Mouse (Mus musculus): ENCODE results near the gene March6. TPM values are rescaled to one million over a fixed set of nuclear protein-coding genes. Genes with fewer than 3 reads are reported as not detected.

The March6 gene
- polyA plus RNA-seq, 1 experiment from 2014 or later = 12.9 TPM

DNA sequence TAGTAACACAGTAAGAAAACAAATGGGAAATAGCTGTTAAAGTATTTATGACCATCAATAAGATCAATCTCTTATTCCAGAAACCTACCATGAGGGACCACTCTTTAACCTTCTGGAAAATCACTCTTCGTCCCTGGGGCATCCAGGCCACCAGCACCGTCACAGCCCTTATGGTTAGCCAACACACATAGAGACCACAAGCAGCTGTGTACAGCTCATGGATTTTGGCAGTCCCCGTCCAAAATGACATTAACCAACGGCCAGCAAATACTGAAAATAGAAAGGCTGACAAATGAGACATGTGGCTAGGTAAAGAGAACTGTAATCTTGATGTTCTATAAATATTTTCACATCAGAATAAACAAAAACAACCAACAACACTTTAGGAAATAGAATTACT, 59.3 kb downstream of the March6 start:
- no peak overlapping the region for H3K4me2 ChIP-seq (replicated peaks; ENCODE audit: low read depth)
- H3K4me1 ChIP-seq (replicated peaks; ENCODE audit: control insufficient read depth, insufficient read depth) = no peaks in the 10 kb centered on the region
- H3K36me3 ChIP-seq (ENCODE audit: control insufficient read depth, insufficient read depth, low read length) = peaks cover 8% of the 10 kb centered on the region; the same call in 1 of the 2 replicates
- no peak overlapping the region for H3K4me3 ChIP-seq (ENCODE audit: low read depth, low read length)
- no peak overlapping the region for H3K27ac ChIP-seq (replicated peaks)
- 90% methylated on average over 4 of the region's 4 CpGs for WGBS
- DNase-seq (ENCODE audit: low spot score) (no peak), ATAC-seq (ENCODE audit: low FRiP score, low TSS enrichment) (no peak)
- TF ChIP-seq EP300 (optimal IDR thresholded peaks at IDR 0.05) = no peak
- H3K27me3 ChIP-seq (ENCODE audit: control insufficient read depth, insufficient read depth, low read length) = no peaks in the 10 kb centered on the region
- H3K9me3 ChIP-seq (ENCODE audit: control insufficient read depth, low read length) = no peaks in the 10 kb centered on the region
- H3K9ac ChIP-seq (ENCODE audit: low read length) = no peak overlapping the region

DNA sequence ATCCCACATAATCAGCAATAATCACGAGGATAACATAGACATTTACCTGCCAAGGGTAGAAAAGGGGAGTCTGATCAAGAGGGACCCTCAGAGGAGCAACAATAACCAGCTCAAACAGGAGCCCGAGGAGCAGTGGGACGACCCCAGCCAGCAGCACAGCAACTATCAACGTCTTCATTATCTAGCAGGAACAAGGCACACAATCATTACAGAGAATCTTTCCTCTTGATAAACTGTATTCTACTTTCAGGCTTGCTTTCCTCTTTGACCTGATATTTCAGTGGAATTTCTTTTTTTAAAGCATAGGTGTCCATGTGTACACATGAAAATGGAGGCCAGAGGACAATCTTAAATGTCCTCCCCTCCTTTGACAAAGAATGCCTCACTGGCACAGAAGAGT, 61.4 kb downstream of the March6 start:
- Histone ChIP-seq H3K4me1 (replicated peaks; ENCODE audit: control insufficient read depth, insufficient read depth) (no peaks in the 10 kb centered on the region), H3K4me2 (replicated peaks; ENCODE audit: low read depth) (no peak overlapping the region), H3K4me3 (ENCODE audit: low read depth, low read length) (no peak overlapping the region), H3K9ac (ENCODE audit: low read length) (no peak overlapping the region), H3K9me3 (ENCODE audit: control insufficient read depth, low read length) (no peaks in the 10 kb centered on the region), H3K27ac (replicated peaks) (no peak overlapping the region), H3K36me3 (ENCODE audit: control insufficient read depth, insufficient read depth, low read length) (peaks cover 12% of the 10 kb centered on the region), H3K27me3 (ENCODE audit: control insufficient read depth, insufficient read depth, low read length) (no peaks in the 10 kb centered on the region)
- DNase-seq (ENCODE audit: low spot score) = no peak
- WGBS = 83% methylated on average over 4 of the region's 4 CpGs
- ATAC-seq (ENCODE audit: low FRiP score, low TSS enrichment) = no peak
- TF ChIP-seq CTCF (IDR thresholded peaks at IDR 0.05; ENCODE audit: low read depth) = no peak
- no peak for TF ChIP-seq EP300 (optimal IDR thresholded peaks at IDR 0.05)

DNA sequence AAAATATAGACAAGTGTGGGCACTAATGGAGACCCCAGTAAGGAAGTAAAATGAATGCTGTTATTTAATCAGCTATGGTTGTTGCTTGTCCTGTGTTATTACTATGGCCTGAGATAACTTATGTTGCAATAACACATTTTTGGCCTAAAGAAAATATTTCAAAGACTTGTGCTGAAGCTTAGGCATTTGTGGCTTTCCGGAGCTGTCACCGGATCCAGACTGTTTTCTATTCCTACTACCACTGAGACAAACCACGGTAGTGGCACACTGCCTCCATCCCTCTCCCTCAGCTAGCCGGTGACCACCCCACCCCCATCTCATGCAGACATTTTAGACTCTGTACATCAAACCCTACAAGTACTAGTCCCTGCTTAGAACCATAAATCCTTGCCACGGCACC, 62.0 kb downstream of the March6 start:
- H3K9me3 ChIP-seq (ENCODE audit: control insufficient read depth, low read length) = no peaks in the 10 kb centered on the region
- no peaks in the 10 kb centered on the region for H3K27me3 ChIP-seq (ENCODE audit: control insufficient read depth, insufficient read depth, low read length)
- H3K27ac ChIP-seq (replicated peaks) = no peak overlapping the region
- H3K9ac ChIP-seq (ENCODE audit: low read length) = no peak overlapping the region
- DNase-seq (ENCODE audit: low spot score) (no peak), ATAC-seq (ENCODE audit: low FRiP score, low TSS enrichment) (no peak)
- no peak for TF ChIP-seq EP300 (optimal IDR thresholded peaks at IDR 0.05)
- no peak for TF ChIP-seq CTCF (IDR thresholded peaks at IDR 0.05; ENCODE audit: low read depth)
- H3K4me1 ChIP-seq (replicated peaks; ENCODE audit: control insufficient read depth, insufficient read depth) = no peaks in the 10 kb centered on the region
- no peak overlapping the region for H3K4me2 ChIP-seq (replicated peaks; ENCODE audit: low read depth)
- 92% methylated on average over 5 of the region's 5 CpGs for WGBS
- H3K4me3 ChIP-seq (ENCODE audit: low read depth, low read length) = no peak overlapping the region
- H3K36me3 ChIP-seq (ENCODE audit: control insufficient read depth, insufficient read depth, low read length) = peaks cover 14% of the 10 kb centered on the region

DNA sequence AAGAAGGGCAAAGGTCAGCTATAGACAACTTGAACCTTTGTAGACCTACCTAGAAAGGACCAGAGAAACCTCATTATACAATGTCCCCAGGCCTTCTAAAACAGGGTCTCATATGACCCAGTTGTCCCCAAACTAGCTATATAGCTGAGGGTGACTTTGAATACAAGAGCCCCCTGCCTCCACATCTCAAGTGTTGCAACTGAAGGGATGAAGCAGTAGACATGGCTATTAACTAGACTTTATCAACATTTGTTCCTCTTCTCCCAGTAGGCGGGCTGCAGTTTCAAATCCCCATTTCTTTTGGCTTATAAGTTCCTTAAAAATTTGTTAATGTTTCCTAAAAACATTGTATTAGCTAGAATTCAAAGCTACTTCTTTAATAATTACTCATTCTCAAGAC, 64.1 kb downstream of the March6 start:
- Histone ChIP-seq H3K9me3 (ENCODE audit: control insufficient read depth, low read length) (no peaks in the 10 kb centered on the region), H3K4me1 (replicated peaks; ENCODE audit: control insufficient read depth, insufficient read depth) (no peaks in the 10 kb centered on the region), H3K36me3 (ENCODE audit: control insufficient read depth, insufficient read depth, low read length) (peaks cover 18% of the 10 kb centered on the region), H3K27ac (replicated peaks) (no peak overlapping the region), H3K9ac (ENCODE audit: low read length) (no peak overlapping the region), H3K4me3 (ENCODE audit: low read depth, low read length) (no peak overlapping the region), H3K4me2 (replicated peaks; ENCODE audit: low read depth) (no peak overlapping the region), H3K27me3 (ENCODE audit: control insufficient read depth, insufficient read depth, low read length) (no peaks in the 10 kb centered on the region)
- ATAC-seq (ENCODE audit: low FRiP score, low TSS enrichment) (no peak), DNase-seq (ENCODE audit: low spot score) (no peak)
- 97% methylated on average over 1 of the region's 1 CpGs for WGBS
- no peak for TF ChIP-seq CTCF (IDR thresholded peaks at IDR 0.05; ENCODE audit: low read depth)
- TF ChIP-seq EP300 (optimal IDR thresholded peaks at IDR 0.05) = no peak

DNA sequence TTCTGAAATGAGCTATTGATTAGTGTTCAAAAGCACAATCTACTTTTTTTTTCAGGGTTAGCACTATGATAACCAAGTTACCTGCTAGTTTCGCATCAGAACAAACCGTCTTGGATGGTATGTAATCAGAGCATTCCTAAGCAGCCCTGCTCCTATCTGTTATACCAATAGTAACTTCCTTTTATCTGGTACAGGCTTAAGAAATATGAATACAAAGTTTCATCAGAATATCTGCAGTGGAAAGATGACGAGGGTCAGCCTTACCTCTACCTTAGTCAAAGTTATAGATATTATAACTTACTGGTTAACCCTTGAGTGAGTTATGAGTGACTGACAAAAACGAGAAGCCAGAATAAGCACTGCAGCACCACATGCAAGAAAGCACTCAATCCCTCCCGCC, 64.6 kb downstream of the March6 start:
- Histone ChIP-seq H3K4me1 (replicated peaks; ENCODE audit: control insufficient read depth, insufficient read depth) (no peaks in the 10 kb centered on the region), H3K4me2 (replicated peaks; ENCODE audit: low read depth) (no peak overlapping the region), H3K9me3 (ENCODE audit: control insufficient read depth, low read length) (no peaks in the 10 kb centered on the region), H3K9ac (ENCODE audit: low read length) (no peak overlapping the region), H3K36me3 (ENCODE audit: control insufficient read depth, insufficient read depth, low read length) (peaks cover 20% of the 10 kb centered on the region), H3K27me3 (ENCODE audit: control insufficient read depth, insufficient read depth, low read length) (no peaks in the 10 kb centered on the region), H3K27ac (replicated peaks) (no peak overlapping the region), H3K4me3 (ENCODE audit: low read depth, low read length) (no peak overlapping the region)
- no peak for DNase-seq (ENCODE audit: low spot score)
- no peak for TF ChIP-seq CTCF (IDR thresholded peaks at IDR 0.05; ENCODE audit: low read depth)
- no peak for TF ChIP-seq EP300 (optimal IDR thresholded peaks at IDR 0.05)
- WGBS = 81% methylated on average over 5 of the region's 5 CpGs
- ATAC-seq (ENCODE audit: low FRiP score, low TSS enrichment) = no peak

DNA sequence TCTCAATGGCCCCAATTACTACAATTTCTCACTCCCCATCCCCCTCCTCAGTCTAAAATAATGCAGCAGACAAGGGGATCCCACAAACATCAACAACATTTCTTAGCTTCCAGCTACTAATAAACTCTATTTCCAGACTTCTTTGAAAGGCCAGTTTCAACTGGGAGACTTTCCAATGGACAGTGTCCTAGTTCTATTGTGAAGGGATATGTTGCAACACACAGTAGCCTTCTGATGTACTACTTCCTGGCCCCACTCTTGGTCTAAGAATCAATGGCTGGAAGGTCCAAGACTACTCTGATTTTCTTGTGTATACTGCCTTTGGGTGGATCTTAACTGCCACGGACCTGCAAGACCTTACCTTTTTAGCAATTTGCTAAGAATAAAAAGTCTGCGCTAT, 65.0 kb downstream of the March6 start:
- no peak overlapping the region for H3K4me3 ChIP-seq (ENCODE audit: low read depth, low read length)
- DNase-seq (ENCODE audit: low spot score) (no peak), ATAC-seq (ENCODE audit: low FRiP score, low TSS enrichment) (no peak)
- H3K9ac ChIP-seq (ENCODE audit: low read length) = no peak overlapping the region
- H3K27me3 ChIP-seq (ENCODE audit: control insufficient read depth, insufficient read depth, low read length) = no peaks in the 10 kb centered on the region
- TF ChIP-seq CTCF (IDR thresholded peaks at IDR 0.05; ENCODE audit: low read depth) = no peak
- TF ChIP-seq EP300 (optimal IDR thresholded peaks at IDR 0.05) = no peak
- H3K4me2 ChIP-seq (replicated peaks; ENCODE audit: low read depth) = no peak overlapping the region
- WGBS = 93% methylated on average over 2 of the region's 2 CpGs
- no peaks in the 10 kb centered on the region for H3K9me3 ChIP-seq (ENCODE audit: control insufficient read depth, low read length)
- no peaks in the 10 kb centered on the region for H3K4me1 ChIP-seq (replicated peaks; ENCODE audit: control insufficient read depth, insufficient read depth)
- H3K36me3 ChIP-seq (ENCODE audit: control insufficient read depth, insufficient read depth, low read length) = peaks cover 23% of the 10 kb centered on the region
- H3K27ac ChIP-seq (replicated peaks) = no peak overlapping the region
